Mouse (Mus musculus) bone marrow, adult 2 months (tissue): ENCODE data around the gene Osbp2. TPM values are rescaled to one million over a fixed set of nuclear protein-coding genes. Genes with fewer than 3 reads are reported as not detected.

ENCODE experiments used
- H3K27ac ChIP-seq: fragments of 200-500 bp; 2 replicates; pipeline ENCODE4 v1.5.1; 2012; ENCODE audit warnings: low read depth, mild to moderate bottlenecking, control low read depth, inconsistent platforms, low read length; ENCODE audit not compliant: control insufficient read depth, poor library complexity, insufficient read depth
- H3K4me1 ChIP-seq: fragments of 200-500 bp; 2 replicates; pipeline ENCODE4 v1.6.1; 2011; ENCODE audit warnings: low read length; ENCODE audit not compliant: control insufficient read depth, insufficient read depth
- H3K4me3 ChIP-seq: fragments of 200-500 bp; replicated peaks from 2 replicates; pipeline ENCODE3; 2011; ENCODE audit warnings: mild to moderate bottlenecking, low read depth, low read length, control low read depth; ENCODE audit not compliant: control insufficient read depth
- CTCF ChIP-seq: fragments of 200-500 bp; IDR thresholded peaks from 2 replicates; pipeline ENCODE4 v1.5.1; 2011; ENCODE audit warnings: low read length, control low read depth; ENCODE audit not compliant: control insufficient read depth, insufficient read depth
- POLR2A ChIP-seq: fragments of 200-500 bp; IDR thresholded peaks from 2 replicates; pipeline ENCODE4 v1.6.1; 2011; ENCODE audit warnings: low read depth, mild to moderate bottlenecking, control low read depth, low read length, borderline replicate concordance; ENCODE audit not compliant: control insufficient read depth
- WGBS: fragments of 180-500 bp; shearing (Covaris S2); methylation state at CpG from one replicate; pipeline ENCODE4 v1.1.7; 2018; 5-methylcytosine and 5-hydroxymethylcytosine counted together
- polyA plus RNA-seq: library from polyadenylated mRNA; stranded (reverse); fragments of >200 nt; gene quantifications from 2 replicates; pipeline ENCODE4 v1.2.4, GENCODE M21; 2011; ENCODE audit warnings: low replicate concordance; ENCODE audit not compliant: missing spikeins, insufficient read depth, insufficient read length

Gene Osbp2
- polyA plus RNA-seq, 1 experiment, result not detected

- TF ChIP-seq CTCF (no peak), POLR2A (no peak)
- WGBS, result 21% methylated on average over 7 of the region's 7 CpGs
- H3K4me1 ChIP-seq, result no peaks in the 10 kb centered on the region
- no peak overlapping the region for H3K27ac ChIP-seq
- no peak overlapping the region for H3K4me3 ChIP-seq
These were observed 113.9 kb downstream of the Osbp2 start for GRCm38 (mm10) chr11:3749831-3750230.

- WGBS, result 72% methylated on average over 8 of the region's 8 CpGs
- TF ChIP-seq POLR2A, result no peak
- TF ChIP-seq CTCF, result no peak
- no peak overlapping the region for H3K4me3 ChIP-seq
- H3K4me1 ChIP-seq, result no peaks in the 10 kb centered on the region
- H3K27ac ChIP-seq, result no peak overlapping the region
These were observed 121.3 kb downstream of the Osbp2 start for GRCm38 (mm10) chr11:3742449-3742848.

- TF ChIP-seq POLR2A, result no peak
- no peak for TF ChIP-seq CTCF
- Histone ChIP-seq H3K27ac (no peak overlapping the region), H3K4me1 (no peaks in the 10 kb centered on the region), H3K4me3 (no peak overlapping the region)
- WGBS, result 85% methylated on average over 12 of the region's 12 CpGs
These were observed 122.5 kb downstream of the Osbp2 start for GRCm38 (mm10) chr11:3741183-3741582.

- no peak overlapping the region for H3K4me3 ChIP-seq
- H3K4me1 ChIP-seq, result no peaks in the 10 kb centered on the region
- TF ChIP-seq CTCF (no peak), POLR2A (no peak)
- whole genome bisulfite sequencing, result 72% methylated on average over 2 of the region's 2 CpGs
- H3K27ac ChIP-seq, result no peak overlapping the region
These were observed 124.9 kb downstream of the Osbp2 start for GRCm38 (mm10) chr11:3738778-3739177.

DNA sequence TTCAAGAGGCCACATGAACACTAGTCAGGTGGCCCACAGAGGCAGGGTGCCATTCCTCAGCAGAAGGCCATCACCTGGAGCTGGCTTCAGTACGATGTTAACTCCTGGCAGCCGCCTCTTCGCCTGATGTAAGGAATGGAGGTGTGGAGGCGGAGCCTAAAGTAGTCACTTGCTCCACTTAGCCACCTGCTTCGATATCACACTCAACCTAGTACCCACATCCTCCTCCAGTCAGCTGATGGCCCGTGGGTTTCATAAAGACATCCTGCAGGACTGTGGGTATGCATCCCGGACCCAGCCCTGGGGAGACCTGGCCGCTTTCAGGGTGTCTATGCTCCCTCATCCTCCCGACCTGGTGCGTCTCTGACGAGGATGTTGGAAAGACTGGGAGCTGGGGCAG is 128.0 kb downstream of the Osbp2 start:
- TF ChIP-seq POLR2A (no peak), CTCF (no peak)

DNA sequence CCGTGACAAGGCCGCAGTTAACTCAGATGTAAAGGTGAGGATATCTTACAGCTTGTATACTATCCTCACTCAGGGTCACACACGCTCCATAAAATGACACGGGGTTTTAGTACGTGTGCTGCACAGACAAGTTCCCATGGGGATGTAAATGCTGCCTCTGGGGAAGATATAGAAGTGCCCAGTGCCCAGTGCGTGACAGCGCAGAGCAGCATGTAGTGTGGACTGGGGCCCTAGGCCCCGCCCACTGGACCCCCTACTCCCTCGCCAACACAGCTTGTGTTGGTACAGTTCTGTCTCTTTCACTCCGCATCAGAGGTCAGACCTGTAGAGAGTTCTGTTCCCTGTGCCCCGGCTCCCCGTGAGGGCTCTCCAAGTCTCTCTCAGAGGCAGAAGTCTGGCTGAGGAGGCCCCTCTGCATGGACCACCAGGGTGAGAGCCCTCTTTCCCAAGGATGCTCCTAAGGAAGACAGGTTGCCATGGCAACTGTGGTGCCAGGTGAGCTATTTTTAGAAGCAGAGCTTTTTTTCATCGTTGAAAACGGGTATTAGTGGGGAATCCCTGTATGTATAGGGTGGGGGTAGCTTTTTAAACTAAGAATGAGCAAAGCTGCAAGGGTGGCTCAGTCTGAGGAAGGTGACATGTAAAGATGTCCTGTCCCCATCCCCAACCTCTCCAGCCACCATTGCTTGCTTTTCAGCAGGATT is 129.6 kb downstream of the Osbp2 start:
- Histone ChIP-seq H3K4me1 (no peaks in the 10 kb centered on the region), H3K27ac (no peak overlapping the region), H3K4me3 (no peak overlapping the region)
- no peak for TF ChIP-seq CTCF
- no peak for TF ChIP-seq POLR2A
- 78% methylated on average over 14 of the region's 14 CpGs for whole genome bisulfite sequencing

More for the DNA sequence above, 128.0 kb downstream of the Osbp2 start:
- WGBS, result 69% methylated on average over 11 of the region's 11 CpGs
- Histone ChIP-seq H3K4me3 (no peak overlapping the region), H3K27ac (no peak overlapping the region), H3K4me1 (no peaks in the 10 kb centered on the region)

DNA sequence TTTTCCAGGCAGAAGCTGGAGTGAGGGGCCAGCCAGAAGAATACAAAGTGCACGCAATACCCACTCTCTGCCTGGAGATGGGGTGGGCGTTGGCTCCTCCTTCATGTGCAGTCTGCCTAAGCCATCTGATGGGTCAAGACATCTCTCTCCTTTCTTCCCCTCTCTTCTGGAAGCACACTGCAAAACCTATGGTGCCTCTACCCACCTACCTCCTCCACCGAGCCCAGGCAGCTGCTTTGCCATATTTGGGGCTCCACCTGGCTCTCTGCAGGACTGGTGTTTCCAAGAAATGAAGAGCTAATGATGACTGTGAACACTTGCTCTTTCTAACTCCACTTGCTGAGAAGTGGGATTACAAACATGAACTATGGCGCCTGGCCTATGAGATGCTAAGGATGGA is 132.2 kb downstream of the Osbp2 start:
- WGBS, result 73% methylated on average over 4 of the region's 4 CpGs
- no peak for TF ChIP-seq POLR2A
- no peak for TF ChIP-seq CTCF
- Histone ChIP-seq H3K4me1 (no peaks in the 10 kb centered on the region), H3K4me3 (no peak overlapping the region), H3K27ac (no peak overlapping the region)

- WGBS, result 71% methylated on average over 9 of the region's 9 CpGs
- TF ChIP-seq CTCF (no peak), POLR2A (no peak)
- Histone ChIP-seq H3K4me3 (no peak overlapping the region), H3K27ac (no peak overlapping the region), H3K4me1 (no peaks in the 10 kb centered on the region)
These were observed 136.1 kb downstream of the Osbp2 start for GRCm38 (mm10) chr11:3727438-3728105.
